Mouse (Mus musculus) G1E (cell line): ENCODE data around the gene Hoxa11. TPM values are rescaled to one million over a fixed set of nuclear protein-coding genes. Genes with fewer than 3 reads are reported as not detected.

Experiments
- ATAC-seq: 2 replicates; pipeline ENCODE4 v1.8.0; 2016; ENCODE audit warnings: mild to moderate bottlenecking; ENCODE audit not compliant: insufficient number of reproducible peaks, poor library complexity, low FRiP score, severe bottlenecking; ENCODE audit errors: extremely low read depth
- DNase-seq: peaks from one replicate; pipeline ENCODE4 v3.0.0; 2012; ENCODE audit warnings: low spot score
- H3K27me3 ChIP-seq: 2 replicates; pipeline ENCODE4 v1.6.1; 2012; ENCODE audit warnings: mild to moderate bottlenecking, low read length, inconsistent platforms; ENCODE audit not compliant: insufficient read depth
- H3K36me3 ChIP-seq: replicated peaks from 2 replicates; pipeline ENCODE3; 2012; ENCODE audit warnings: mild to moderate bottlenecking, inconsistent platforms
- H3K4me1 ChIP-seq: 2 replicates; pipeline ENCODE4 v1.6.1; 2012; ENCODE audit warnings: low read depth, low read length, inconsistent platforms, mixed read lengths; ENCODE audit not compliant: insufficient read depth
- H3K4me3 ChIP-seq: 2 replicates; pipeline ENCODE4 v1.5.1; 2012; ENCODE audit warnings: low read depth, mild to moderate bottlenecking, inconsistent platforms, low read length, moderate library complexity, mixed read lengths
- H3K9me3 ChIP-seq: replicated peaks from 2 replicates; pipeline ENCODE4 v1.6.1; 2012; ENCODE audit warnings: inconsistent platforms
- CTCF ChIP-seq: IDR thresholded peaks from 2 replicates; pipeline ENCODE4 v1.5.1; 2012; ENCODE audit warnings: low read depth, low read length, inconsistent platforms, mixed read lengths
- GATA1 ChIP-seq: IDR thresholded peaks from 2 replicates; pipeline ENCODE4 v1.6.1; 2012; ENCODE audit warnings: borderline replicate concordance, low read length, inconsistent platforms, mixed read lengths
- GATA2 ChIP-seq: IDR thresholded peaks from 2 replicates; pipeline ENCODE4 v1.6.1; 2012; ENCODE audit warnings: low read depth, low read length, inconsistent platforms, borderline replicate concordance
- POLR2AphosphoS5 ChIP-seq: IDR thresholded peaks from 2 replicates; pipeline ENCODE4 v1.6.1; 2012; ENCODE audit warnings: low read depth, low read length, inconsistent platforms; ENCODE audit not compliant: insufficient replicate concordance
- TAL1 ChIP-seq: conservative IDR thresholded peaks from 2 replicates; pipeline ENCODE4 v1.6.1; 2012; ENCODE audit warnings: low read depth, low read length, inconsistent platforms, mixed read lengths
- polyA plus RNA-seq: library from polyadenylated mRNA; stranded (reverse); fragments of >175 nt; gene quantifications from 2 replicates; pipeline ENCODE4 v1.2.3, GENCODE M21; 2012
- total RNA-seq, 2 experiments: library from RNA; stranded (forward) in 1 of 2; stranded (reverse) in 1 of 2; fragments of 200-1000 nt in 1 of 2; fragments of >200 nt in 1 of 2; fragmentation: Nextera tagmentation in 1 of 2; gene quantifications; 2 replicates each; pipeline ENCODE4 v1.2.3; 2014 to 2017

Gene Hoxa11
- total and polyA plus RNA-seq, 3 experiments: not detected

DNA sequence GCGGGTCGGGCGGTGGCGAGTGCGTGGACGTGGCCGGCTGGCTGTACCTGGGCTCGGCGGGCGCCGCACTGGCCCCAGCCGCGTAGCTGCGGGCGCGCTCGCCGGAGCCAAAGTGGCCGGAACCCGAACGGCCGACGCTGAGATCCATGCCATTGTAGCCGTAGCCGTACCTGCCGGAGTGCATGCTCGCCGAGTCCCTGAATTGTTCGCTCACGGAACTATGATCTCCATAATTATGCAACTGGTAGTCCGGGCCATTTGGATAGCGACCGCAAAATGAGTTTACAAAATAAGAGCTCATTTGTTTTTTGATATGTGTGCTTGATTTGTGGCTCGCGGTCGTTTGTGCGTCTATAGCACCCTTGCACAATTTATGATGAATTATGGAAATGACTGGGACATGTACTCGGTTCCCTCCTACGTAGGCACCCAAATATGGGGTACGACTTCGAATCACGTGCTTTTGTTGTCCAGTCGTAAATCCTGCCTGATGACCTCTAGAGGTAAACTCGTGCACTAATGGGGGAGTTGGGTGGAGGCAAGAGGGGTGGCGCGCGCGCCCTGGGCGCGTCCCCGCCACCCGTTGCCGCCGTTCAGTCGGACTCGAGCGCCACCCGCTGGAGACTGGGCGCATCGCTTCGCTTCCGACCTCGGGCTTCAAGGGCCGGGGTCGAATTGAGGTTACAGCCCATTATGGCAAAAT, 41.4 kb downstream of the Hoxa11 start, which contains the start of gene Hoxa5:
Hoxa5 (minus strand) TSS at position 538 of the 703 bp plus-strand sequence.
- TF ChIP-seq CTCF (no peak), POLR2AphosphoS5 (no peak), GATA2 (no peak), GATA1 (no peak), TAL1 (no peak)
- no peak within 1 kb of the TSS; the same call in 1 of the 2 replicates for H3K4me3 ChIP-seq
- ATAC-seq: no peak

GRCm38 (mm10) chr6:52203371-52204049, 42.1 kb downstream of the Hoxa11 start:
- H3K4me1 ChIP-seq: no peaks in the 10 kb centered on the region
- H3K36me3 ChIP-seq: no peaks in the 10 kb centered on the region
- H3K4me3 ChIP-seq: no peak overlapping the region
- DNase-seq: no peak
- no peak for TF ChIP-seq GATA1
- no peak for TF ChIP-seq POLR2AphosphoS5
- no peak for TF ChIP-seq GATA2
- no peak for TF ChIP-seq CTCF
- TF ChIP-seq TAL1: no peak
- ATAC-seq: no peak
- H3K27me3 ChIP-seq: peaks cover 11% of the 10 kb centered on the region; the same call in 1 of the 2 replicates
- peaks cover 13% of the 10 kb centered on the region for H3K9me3 ChIP-seq

More for the DNA sequence above, 41.4 kb downstream of the Hoxa11 start, which contains the start of gene Hoxa5:
- Histone ChIP-seq H3K4me1 (no peaks in the 10 kb centered on the region), H3K9me3 (peaks cover 13% of the 10 kb centered on the region), H3K36me3 (no peaks in the 10 kb centered on the region), H3K27me3 (peaks cover 12% of the 10 kb centered on the region; the same call in 1 of the 2 replicates)
- no peak for DNase-seq

DNA sequence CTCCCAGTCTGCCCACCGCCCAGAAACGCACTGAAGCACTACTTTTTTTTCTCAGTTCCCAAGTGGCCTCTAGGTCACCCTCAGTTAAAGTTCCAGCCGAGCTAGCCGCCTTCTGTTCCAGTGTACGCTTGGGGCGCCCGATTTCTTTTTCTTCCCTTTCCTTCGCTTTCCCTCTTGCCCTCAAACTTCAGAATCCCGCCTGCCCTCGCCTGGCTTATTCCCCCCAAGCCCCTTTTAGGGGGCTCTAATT, 42.6 kb downstream of the Hoxa11 start:
- TF ChIP-seq CTCF (no peak), TAL1 (no peak), GATA1 (no peak), GATA2 (no peak), POLR2AphosphoS5 (no peak)

DNA sequence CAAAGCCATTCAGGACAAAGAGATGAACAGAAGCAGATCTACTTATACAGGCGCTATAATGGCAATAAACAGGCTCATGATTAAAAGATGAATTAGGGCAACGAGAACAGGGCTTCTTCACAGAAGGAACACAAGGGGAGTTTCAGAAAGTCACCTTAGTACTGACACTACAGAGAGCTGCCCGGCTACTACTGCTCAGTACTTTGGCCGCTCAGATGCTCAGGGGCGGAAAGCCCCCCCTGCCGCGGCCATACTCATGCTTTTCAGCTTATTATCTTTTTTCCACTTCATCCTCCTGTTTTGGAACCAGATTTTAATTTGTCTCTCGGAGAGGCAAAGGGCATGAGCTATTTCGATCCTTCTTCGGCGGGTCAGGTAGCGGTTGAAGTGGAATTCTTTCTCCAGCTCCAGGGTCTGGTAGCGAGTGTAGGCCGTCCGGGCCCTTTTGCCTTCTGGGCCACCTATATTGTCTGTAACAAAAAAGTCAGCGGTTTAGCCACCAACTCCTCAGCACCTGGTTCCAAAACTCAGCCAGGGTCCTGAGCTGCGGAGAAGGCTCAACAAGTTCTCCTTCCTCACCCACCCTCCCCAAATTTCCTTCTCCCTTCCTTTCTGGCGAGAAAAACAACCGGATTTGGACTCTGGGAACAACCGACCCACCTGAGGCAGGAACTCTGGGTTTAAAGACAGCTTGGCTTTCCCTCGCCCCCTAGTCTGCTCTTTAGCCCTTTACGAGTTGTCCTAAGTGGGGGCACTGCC, 43.1 kb downstream of the Hoxa11 start:
- no peak for DNase-seq
- H3K4me3 ChIP-seq: no peak overlapping the region

More for the DNA sequence above, 42.6 kb downstream of the Hoxa11 start:
- no peaks in the 10 kb centered on the region for H3K36me3 ChIP-seq
- peaks cover 13% of the 10 kb centered on the region for H3K9me3 ChIP-seq
- H3K4me3 ChIP-seq: no peak overlapping the region
- ATAC-seq: no peak
- H3K27me3 ChIP-seq: peaks cover 10% of the 10 kb centered on the region; the same call in 1 of the 2 replicates
- H3K4me1 ChIP-seq: no peaks in the 10 kb centered on the region
- no peak for DNase-seq

GRCm38 (mm10) chr6:52201269-52201668, 44.3 kb downstream of the Hoxa11 start:
- peaks cover 10% of the 10 kb centered on the region; the same call in 1 of the 2 replicates for H3K27me3 ChIP-seq
- H3K4me3 ChIP-seq: no peak overlapping the region
- no peak for ATAC-seq

More for the DNA sequence above, 43.1 kb downstream of the Hoxa11 start:
- Histone ChIP-seq H3K36me3 (no peaks in the 10 kb centered on the region), H3K9me3 (peaks cover 13% of the 10 kb centered on the region), H3K4me1 (no peaks in the 10 kb centered on the region), H3K27me3 (peaks cover 10% of the 10 kb centered on the region; the same call in 1 of the 2 replicates)
- ATAC-seq: no peak
- no peak for TF ChIP-seq CTCF
- no peak for TF ChIP-seq POLR2AphosphoS5
- TF ChIP-seq TAL1: no peak
- TF ChIP-seq GATA1: no peak
- TF ChIP-seq GATA2: no peak

GRCm38 (mm10) chr6:52200751-52201250, 44.8 kb downstream of the Hoxa11 start:
- Histone ChIP-seq H3K4me3 (no peak overlapping the region), H3K9me3 (peaks cover 11% of the 10 kb centered on the region), H3K27me3 (peaks cover 10% of the 10 kb centered on the region; the same call in 1 of the 2 replicates), H3K36me3 (no peaks in the 10 kb centered on the region), H3K4me1 (no peaks in the 10 kb centered on the region)
- TF ChIP-seq TAL1 (no peak), POLR2AphosphoS5 (no peak), GATA2 (no peak), GATA1 (no peak), CTCF (no peak)
- ATAC-seq (no peak), DNase-seq (no peak)

More at GRCm38 (mm10) chr6:52201269-52201668, 44.3 kb downstream of the Hoxa11 start:
- Histone ChIP-seq H3K9me3 (peaks cover 13% of the 10 kb centered on the region), H3K36me3 (no peaks in the 10 kb centered on the region), H3K4me1 (no peaks in the 10 kb centered on the region)
- DNase-seq: no peak
- no peak for TF ChIP-seq GATA2
- TF ChIP-seq GATA1: no peak
- TF ChIP-seq CTCF: no peak
- TF ChIP-seq TAL1: no peak
- no peak for TF ChIP-seq POLR2AphosphoS5
